Mouse (Mus musculus) kidney, postnatal 4 days (tissue): ENCODE data around the gene Ndufa13.
"Not testable (repeated sequence)": the region's sequence is repeated elsewhere in the genome, so short reads cannot be mapped to it uniquely, and the experiment has no call there.

Source experiments
- DNase-seq, 2 experiments: peaks; one replicate each; pipeline ENCODE4 v3.0.0; 2021; ENCODE audit warnings: mixed read lengths in 2 of 2

Ndufa13 gene

DNA sequence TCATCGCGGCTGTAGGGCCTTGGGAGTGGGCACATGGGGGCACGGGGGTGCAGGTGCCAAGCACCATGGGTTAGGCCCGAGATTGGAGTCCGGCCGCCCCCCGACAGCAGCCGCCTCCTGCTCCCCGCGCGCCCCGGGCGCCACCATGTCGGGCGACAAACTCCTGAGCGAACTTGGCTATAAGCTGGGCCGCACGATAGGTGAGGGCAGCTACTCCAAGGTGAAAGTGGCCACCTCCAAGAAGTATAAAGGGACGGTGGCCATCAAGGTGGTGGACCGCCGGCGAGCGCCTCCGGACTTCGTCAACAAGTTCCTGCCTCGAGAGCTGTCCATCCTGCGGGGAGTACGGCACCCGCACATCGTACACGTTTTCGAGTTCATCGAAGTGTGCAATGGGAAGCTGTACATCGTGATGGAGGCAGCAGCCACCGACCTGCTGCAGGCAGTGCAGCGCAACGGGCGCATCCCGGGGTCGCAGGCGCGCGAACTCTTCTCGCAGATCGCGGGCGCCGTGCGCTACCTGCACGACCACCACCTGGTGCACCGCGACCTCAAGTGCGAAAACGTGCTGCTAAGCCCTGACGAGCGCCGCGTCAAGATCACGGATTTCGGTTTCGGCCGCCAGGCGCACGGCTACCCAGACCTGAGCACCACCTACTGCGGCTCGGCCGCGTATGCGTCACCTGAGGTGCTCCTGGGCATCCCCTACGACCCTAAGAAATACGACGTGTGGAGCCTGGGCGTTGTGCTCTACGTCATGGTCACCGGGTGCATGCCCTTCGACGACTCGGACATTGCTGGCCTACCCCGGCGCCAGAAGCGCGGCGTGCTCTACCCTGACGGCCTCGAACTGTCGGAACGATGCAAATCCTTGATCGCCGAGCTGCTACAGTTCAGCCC lies at the start of gene Ndufa13, which contains the start of the genes Tssk6 and Yjefn3:
Gene Ndufa13 (minus strand): TSS at position 396 of the 900 bp plus-strand sequence.
Gene Tssk6 (plus strand): TSS at position 22 of the 900 bp plus-strand sequence.
Gene Yjefn3 (minus strand): TSS at position 550 of the 900 bp plus-strand sequence.
- peak; percentile 48 to 66 for DNase-seq

DNA sequence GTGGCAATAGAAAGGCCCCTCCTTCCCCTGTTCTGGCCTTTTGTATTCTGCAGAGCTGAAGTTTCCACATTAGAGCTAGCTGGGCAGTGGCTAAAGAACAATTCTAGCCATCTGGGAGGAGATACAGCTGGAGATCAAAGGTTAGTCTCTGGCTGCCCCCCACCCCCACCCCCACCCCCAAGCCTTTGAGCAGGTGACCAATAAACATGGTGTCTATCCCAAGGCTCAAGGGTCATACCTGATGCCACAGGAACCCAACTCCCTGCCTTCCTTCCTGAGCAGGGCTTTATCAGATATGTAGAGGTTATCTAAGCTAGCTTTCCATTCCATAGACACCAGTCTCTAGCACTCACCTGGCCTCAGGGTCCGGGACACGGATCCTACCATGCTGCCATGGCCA lies 47.9 kb upstream of the Ndufa13 start:
- DNase-seq, result no peak

GRCm38 (mm10) chr8:69942495-69942894 lies 40.1 kb upstream of the Ndufa13 start:
- not testable (repeated sequence) for DNase-seq

GRCm38 (mm10) chr8:69940386-69940785 lies 38.0 kb upstream of the Ndufa13 start:
- no peak for DNase-seq

GRCm38 (mm10) chr8:69939633-69940032 lies 37.3 kb upstream of the Ndufa13 start:
- peak; percentile 24 to 58 for DNase-seq

- no peak for DNase-seq
Observed at GRCm38 (mm10) chr8:69938245-69938982, 36.1 kb upstream of the Ndufa13 start.

DNA sequence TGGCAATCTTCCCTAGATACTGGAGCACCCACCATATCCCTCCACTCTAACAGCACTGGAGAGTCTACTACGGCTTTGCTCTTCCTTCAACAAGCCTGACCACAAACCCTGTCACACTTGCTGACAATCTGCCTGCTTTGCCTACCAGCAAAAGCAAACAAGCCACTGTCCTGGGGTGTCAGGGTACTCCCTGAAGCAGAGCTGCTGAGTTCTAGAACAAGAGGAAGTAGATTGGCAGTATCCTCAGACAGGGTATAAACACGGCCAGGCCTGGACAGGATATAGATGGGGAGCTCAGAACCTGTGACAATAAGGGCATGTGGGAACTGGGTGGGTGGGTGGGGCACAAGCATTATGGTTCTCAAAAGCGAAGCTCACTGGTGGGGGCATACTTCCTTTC lies 35.1 kb upstream of the Ndufa13 start:
- no peak for DNase-seq

DNA sequence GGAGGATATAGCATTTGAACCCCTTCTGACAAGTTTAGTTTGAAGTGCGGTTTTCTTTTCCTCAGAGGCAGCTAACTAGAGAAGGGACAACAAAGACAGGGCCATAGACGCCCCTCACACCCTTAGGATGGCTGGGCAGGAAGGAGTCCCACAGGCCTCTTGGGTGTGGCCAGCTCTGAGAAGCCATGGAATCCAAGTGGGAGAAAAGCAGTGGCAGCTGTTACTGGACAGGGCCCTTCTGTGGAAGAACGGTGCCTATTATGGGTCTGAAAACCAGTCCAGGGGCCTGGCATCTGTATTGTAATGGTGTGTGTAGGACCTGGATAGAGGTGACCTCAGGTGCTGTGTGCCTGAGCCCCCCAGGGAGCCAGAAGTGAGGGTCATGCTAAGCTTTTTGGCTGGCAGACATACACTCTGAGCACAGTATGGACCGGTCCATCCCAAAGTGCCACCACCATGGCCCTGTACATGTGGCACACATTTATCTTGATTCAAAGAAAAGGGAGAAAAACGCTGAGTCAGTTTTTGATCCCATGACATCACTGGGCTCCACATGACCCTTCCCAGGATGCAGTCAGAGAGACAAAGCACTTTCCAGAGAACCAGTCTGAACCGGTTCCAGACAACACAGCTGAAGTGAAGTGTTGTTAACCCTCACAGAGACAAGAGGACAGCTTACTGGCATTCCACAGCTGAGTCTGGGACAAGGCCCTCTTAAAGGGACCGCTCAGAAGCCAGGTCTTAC lies 33.9 kb upstream of the Ndufa13 start:
- peak; percentile 43 to 71 for DNase-seq

DNA sequence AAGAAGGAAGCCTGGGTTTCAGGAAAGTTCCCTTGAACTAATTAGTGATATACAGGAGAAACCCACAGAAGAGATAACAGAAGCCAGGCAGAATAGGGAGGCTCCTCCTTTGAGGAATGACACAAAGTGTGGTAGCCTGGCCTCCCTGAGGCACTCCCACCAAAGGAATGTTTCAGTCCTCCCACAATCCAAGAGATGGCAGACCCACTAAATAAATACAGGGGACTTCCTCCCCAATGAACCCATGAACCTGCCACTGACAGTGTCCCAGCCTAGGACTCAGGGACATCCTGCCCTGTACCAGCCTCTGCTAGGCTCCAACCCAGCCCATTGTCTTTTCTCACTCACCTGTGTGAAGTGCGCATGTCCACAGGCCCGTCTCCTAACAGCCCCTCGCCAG lies 33.1 kb upstream of the Ndufa13 start:
- no peak for DNase-seq

- no peak for DNase-seq
Observed at GRCm38 (mm10) chr8:69934582-69934981, 32.2 kb upstream of the Ndufa13 start.

GRCm38 (mm10) chr8:69933811-69934210 lies 31.5 kb upstream of the Ndufa13 start:
- no peak for DNase-seq

- DNase-seq, result no peak
Observed at GRCm38 (mm10) chr8:69926901-69927300, 24.5 kb upstream of the Ndufa13 start.

DNA sequence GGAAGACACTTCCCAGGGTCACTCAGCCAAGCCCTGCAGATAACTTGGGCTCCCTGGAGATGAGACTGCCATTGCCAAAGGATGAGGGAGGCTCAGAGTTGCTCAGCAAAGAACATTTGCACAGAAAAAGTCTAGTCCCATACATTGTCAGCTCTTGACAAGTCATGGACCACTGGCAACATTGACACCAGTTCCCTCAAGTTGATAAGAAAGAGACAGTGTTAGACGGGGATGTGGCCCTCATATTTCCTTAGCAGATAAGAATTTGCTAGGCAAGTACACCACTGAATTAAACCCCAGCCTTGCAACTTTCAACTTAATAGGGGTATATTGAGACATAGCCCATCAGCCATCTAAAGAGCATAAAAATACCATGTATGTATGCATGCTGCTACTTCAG lies 21.6 kb upstream of the Ndufa13 start:
- no peak for DNase-seq

DNA sequence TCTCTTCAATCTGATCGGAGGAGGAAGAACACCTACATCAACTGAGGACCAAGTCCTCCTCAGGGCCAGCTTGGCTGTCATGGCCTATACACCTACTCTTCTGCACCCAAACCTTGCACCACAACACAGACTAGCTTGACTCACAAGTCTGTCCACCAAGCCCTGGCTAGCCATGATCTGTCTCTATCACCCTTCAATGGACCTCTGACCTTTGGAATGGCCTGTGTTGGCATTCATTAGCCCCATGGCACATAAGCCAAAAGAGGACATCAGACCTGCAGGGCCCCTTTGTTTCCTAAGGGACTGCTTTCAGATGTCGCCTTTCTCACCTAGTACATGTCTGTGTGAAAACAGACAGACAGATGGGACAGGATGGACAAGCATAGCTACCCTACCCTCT lies 18.8 kb upstream of the Ndufa13 start:
- no peak for DNase-seq

DNA sequence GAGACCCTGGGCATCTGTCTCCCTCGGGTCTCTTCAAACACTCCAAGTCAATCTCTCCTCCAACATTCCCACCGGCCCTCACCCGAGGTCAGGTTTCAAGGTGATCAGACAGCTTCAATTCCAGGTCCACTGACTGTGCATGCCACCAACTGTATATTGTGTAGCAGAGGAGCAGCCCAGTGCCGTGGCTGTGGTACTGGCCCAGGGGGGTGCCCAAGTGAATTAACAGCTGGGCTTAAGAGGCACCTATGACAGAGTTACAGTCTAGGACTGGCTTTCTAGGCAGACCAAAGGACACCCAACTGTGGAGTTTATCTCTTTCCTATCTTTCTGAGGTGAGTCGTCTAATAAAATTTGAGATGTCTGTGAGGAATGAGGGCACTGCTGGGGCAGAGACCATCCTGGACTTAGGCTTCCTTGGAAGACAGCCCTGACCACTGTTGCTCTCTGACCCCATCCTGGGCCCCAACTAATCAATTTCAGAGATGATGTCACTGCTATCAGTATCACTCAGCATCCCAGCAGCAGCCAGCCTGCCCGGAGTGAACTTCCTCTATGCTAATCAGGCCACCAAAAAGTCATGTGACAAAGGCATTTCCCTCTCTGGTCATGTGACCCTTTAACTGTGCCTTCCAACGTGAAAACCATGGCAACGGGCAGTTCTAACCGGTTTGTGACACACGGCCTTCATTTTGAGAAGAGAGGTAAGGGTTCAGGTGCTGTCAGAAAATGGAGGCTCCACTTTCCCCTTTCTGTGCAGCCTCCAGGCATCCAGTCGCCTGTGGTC lies 17.7 kb upstream of the Ndufa13 start:
- peak; percentile 79 to 86 for DNase-seq

DNA sequence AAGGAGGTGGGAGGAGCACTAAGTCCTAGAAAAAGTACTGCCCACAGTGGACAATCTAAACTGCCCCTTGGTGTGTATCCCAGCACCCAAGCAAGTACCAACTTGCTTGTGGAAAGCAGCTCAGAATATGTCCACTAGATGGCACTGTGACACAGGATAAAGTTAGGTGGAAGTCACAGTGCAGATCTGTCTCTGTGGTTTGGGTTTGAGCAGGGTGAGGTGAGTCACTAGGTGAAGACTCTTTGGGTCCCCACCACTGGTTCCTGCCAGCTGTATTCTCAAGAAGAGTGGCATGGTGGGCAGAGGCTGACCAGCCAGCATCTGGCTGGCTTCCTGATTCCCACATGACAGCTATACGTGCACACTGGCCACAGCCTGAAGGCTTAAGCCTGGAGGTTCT lies 16.7 kb upstream of the Ndufa13 start:
- peak; percentile 67 to 76 for DNase-seq

GRCm38 (mm10) chr8:69918506-69918905 lies 16.1 kb upstream of the Ndufa13 start:
- DNase-seq, result no peak

DNA sequence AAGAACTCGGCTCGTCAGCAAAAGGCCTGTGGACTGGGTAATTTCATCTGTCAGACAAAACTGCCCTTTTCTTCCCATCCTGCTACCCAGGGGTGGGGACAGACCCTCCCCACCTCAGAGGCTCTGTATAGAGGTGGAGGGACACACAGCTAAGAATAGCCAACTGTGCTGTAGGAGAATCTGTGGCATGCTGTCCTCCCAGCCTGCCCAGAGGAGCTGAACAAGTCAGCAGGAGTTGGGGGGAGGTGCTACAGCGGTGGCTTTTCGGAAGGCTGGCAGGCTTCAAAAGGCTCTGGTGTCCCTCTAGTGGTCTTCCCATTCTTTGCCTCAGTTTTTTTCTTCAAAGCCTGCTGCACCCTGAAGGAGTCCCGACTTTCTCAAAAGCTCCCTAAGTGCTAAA lies 13.4 kb upstream of the Ndufa13 start:
- peak; percentile 34 to 55 for DNase-seq

- DNase-seq, result no peak
Observed at GRCm38 (mm10) chr8:69914526-69914925, 12.2 kb upstream of the Ndufa13 start.

- DNase-seq, result no peak
Observed at GRCm38 (mm10) chr8:69912478-69913074, 10.2 kb upstream of the Ndufa13 start.

DNA sequence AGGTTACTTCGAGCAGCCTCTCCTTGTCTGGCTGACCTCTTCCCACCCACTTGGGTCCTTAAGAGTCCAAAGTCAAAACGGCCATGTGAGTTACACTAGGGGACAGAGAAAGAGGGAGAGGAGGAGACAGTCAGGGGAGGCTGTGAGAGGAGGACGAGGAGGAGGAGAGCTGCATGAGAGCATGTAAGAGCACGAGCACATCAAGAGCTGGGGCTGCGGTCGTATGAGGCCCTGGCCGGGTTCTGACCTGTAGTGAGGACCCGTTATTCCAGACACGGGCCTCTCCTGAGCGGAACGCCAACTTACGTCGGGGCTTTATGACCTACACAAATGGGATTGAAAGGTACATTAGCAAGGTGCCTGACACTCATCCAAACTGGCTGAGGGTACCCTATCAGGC lies 9.6 kb upstream of the Ndufa13 start:
- DNase-seq, result no peak

GRCm38 (mm10) chr8:69907106-69907505 lies 4.7 kb upstream of the Ndufa13 start:
- no peak for DNase-seq
